Mouse (Mus musculus) kidney, embryonic 15.5 days (tissue): ENCODE data around the gene Retreg1. TPM values are rescaled to one million over a fixed set of nuclear protein-coding genes. Genes with fewer than 3 reads are reported as not detected.

Experiments used
- ATAC-seq: fragments of 200-750 bp; cut with Nextera tagmentation; replicated peaks from 2 replicates; pipeline ENCODE4 v1.8.0; 2017; ENCODE audit warnings: moderate TSS enrichment; ENCODE audit not compliant: low FRiP score
- H3K27ac ChIP-seq: fragments of 300-500 bp; sonication (generic); 2 replicates; pipeline ENCODE4 v1.5.1; 2015; ENCODE audit warnings: mild to moderate bottlenecking, inconsistent platforms
- H3K27me3 ChIP-seq: fragments of 300-500 bp; sonication (generic); 2 replicates; pipeline ENCODE4 v1.6.1; 2015; ENCODE audit warnings: inconsistent platforms
- H3K36me3 ChIP-seq: fragments of 300-500 bp; sonication (generic); 2 replicates; pipeline ENCODE4 v1.6.1; 2015; ENCODE audit warnings: inconsistent platforms
- H3K4me1 ChIP-seq: fragments of 300-500 bp; sonication (generic); 2 replicates; pipeline ENCODE4 v1.6.1; 2015; ENCODE audit warnings: inconsistent platforms
- H3K4me2 ChIP-seq: fragments of 300-500 bp; sonication (generic); 2 replicates; pipeline ENCODE4 v1.6.1; 2015; ENCODE audit warnings: moderate library complexity, mild to moderate bottlenecking, inconsistent platforms
- H3K4me3 ChIP-seq: fragments of 300-500 bp; sonication (generic); replicated peaks from 2 replicates; pipeline ENCODE4 v1.5.1; 2015; ENCODE audit warnings: mild to moderate bottlenecking, inconsistent platforms
- H3K9ac ChIP-seq: fragments of 300-500 bp; sonication (generic); 2 replicates; pipeline ENCODE4 v1.6.1; 2015; ENCODE audit warnings: mild to moderate bottlenecking, inconsistent platforms
- H3K9me3 ChIP-seq: fragments of 300-500 bp; sonication (generic); replicated peaks from 2 replicates; pipeline ENCODE4 v1.6.1; 2016; ENCODE audit warnings: inconsistent platforms
- WGBS: fragments of 180-500 bp; shearing (Covaris S2); methylation state at CpG from one replicate; pipeline ENCODE4 v1.1.7; 2015; ENCODE audit warnings: mixed read lengths; 5-methylcytosine and 5-hydroxymethylcytosine counted together
- polyA plus RNA-seq: library from polyadenylated mRNA; unstranded; fragments of >200 nt; fragmentation: Nextera tagmentation; extraction: Ambion mirVana; gene quantifications from 2 replicates; pipeline ENCODE4 v1.2.1, GENCODE M21; 2015

Retreg1 gene
- 15.9 and 16.1 TPM in 2 replicates for polyA plus RNA-seq

- Histone ChIP-seq H3K36me3 (no peaks in the 10 kb centered on the region), H3K9me3 (no peaks in the 10 kb centered on the region), H3K27ac (peak within 1 kb of the TSS; percentile 66), H3K27me3 (peaks cover 22% of the 10 kb centered on the region), H3K4me1 (peaks cover 11% of the 10 kb centered on the region), H3K4me2 (peak within 1 kb of the TSS; percentile 81), H3K9ac (peak within 1 kb of the TSS; percentile 53), H3K4me3 (peak within 1 kb of the TSS; percentile 60)
- ATAC-seq = peak; percentile 86
- under 1% methylated on average over 71 of the region's 72 CpGs for WGBS
Measured at GRCm38 (mm10) chr15:25843086-25843991, at the start of gene Retreg1. Retreg1 (plus strand) TSS chr15:25843180.

GRCm38 (mm10) chr15:25794123-25794522, 48.9 kb upstream of the Retreg1 start:
- Histone ChIP-seq H3K9ac (no peak overlapping the region), H3K36me3 (peaks cover 90% of the 10 kb centered on the region), H3K9me3 (no peaks in the 10 kb centered on the region), H3K4me3 (no peak overlapping the region), H3K4me2 (no peak overlapping the region), H3K4me1 (peaks cover 33% of the 10 kb centered on the region), H3K27me3 (no peaks in the 10 kb centered on the region), H3K27ac (no peak overlapping the region)
- no peak for ATAC-seq
- 44% methylated on average over 8 of the region's 8 CpGs for WGBS

DNA sequence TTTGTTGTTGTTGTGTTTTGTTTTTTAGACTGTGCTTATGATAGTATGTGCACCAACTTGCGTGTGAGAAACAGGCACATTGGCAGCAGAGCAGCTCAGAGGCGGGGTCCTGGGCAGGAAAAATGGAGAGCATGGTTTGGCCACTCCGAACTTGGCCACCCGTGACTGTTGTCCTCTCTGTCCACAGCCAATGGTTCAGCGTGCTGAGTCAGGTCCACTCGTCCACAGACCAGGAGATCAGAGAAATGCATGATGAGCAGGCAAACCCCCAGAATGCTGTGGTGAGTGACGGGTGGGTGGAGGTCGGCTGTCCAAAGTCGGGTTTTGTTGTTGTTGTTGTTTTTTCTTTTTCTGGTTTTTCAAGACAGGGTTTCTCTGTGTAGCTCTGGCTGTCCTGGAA, 47.5 kb upstream of the Retreg1 start:
- peaks cover 90% of the 10 kb centered on the region for H3K36me3 ChIP-seq
- ATAC-seq = no peak
- H3K9ac ChIP-seq = no peak overlapping the region

GRCm38 (mm10) chr15:25796353-25796752, 46.6 kb upstream of the Retreg1 start:
- Histone ChIP-seq H3K9me3 (no peaks in the 10 kb centered on the region), H3K36me3 (peaks cover 91% of the 10 kb centered on the region), H3K9ac (no peak overlapping the region), H3K4me3 (no peak overlapping the region), H3K4me2 (no peak overlapping the region), H3K27me3 (no peaks in the 10 kb centered on the region), H3K4me1 (peaks cover 19% of the 10 kb centered on the region), H3K27ac (no peak overlapping the region)
- no peak for ATAC-seq
- 60% methylated on average over 3 of the region's 3 CpGs for WGBS

More for the DNA sequence above, 47.5 kb upstream of the Retreg1 start:
- no peaks in the 10 kb centered on the region for H3K27me3 ChIP-seq
- H3K4me1 ChIP-seq = peaks cover 19% of the 10 kb centered on the region
- no peak overlapping the region for H3K4me3 ChIP-seq
- no peak overlapping the region for H3K27ac ChIP-seq
- no peak overlapping the region for H3K4me2 ChIP-seq
- no peaks in the 10 kb centered on the region for H3K9me3 ChIP-seq
- 96% methylated on average over 9 of the region's 9 CpGs for WGBS

- H3K4me1 ChIP-seq = peaks cover 17% of the 10 kb centered on the region
- H3K27me3 ChIP-seq = no peaks in the 10 kb centered on the region
- no peak overlapping the region for H3K27ac ChIP-seq
- H3K4me3 ChIP-seq = no peak overlapping the region
- 78% methylated on average over 8 of the region's 8 CpGs for WGBS
- peaks cover 93% of the 10 kb centered on the region for H3K36me3 ChIP-seq
- H3K9ac ChIP-seq = no peak overlapping the region
- no peaks in the 10 kb centered on the region for H3K9me3 ChIP-seq
- no peak overlapping the region for H3K4me2 ChIP-seq
- no peak for ATAC-seq
Measured at GRCm38 (mm10) chr15:25797179-25797578, 45.8 kb upstream of the Retreg1 start.

GRCm38 (mm10) chr15:25797888-25798287, 45.1 kb upstream of the Retreg1 start:
- Histone ChIP-seq H3K4me2 (no peak overlapping the region), H3K4me3 (no peak overlapping the region), H3K9me3 (no peaks in the 10 kb centered on the region), H3K27ac (no peak overlapping the region), H3K9ac (no peak overlapping the region), H3K27me3 (no peaks in the 10 kb centered on the region), H3K36me3 (peaks cover 94% of the 10 kb centered on the region), H3K4me1 (peaks cover 20% of the 10 kb centered on the region)
- ATAC-seq = no peak
- WGBS = 70% methylated on average over 1 of the region's 1 CpGs

DNA sequence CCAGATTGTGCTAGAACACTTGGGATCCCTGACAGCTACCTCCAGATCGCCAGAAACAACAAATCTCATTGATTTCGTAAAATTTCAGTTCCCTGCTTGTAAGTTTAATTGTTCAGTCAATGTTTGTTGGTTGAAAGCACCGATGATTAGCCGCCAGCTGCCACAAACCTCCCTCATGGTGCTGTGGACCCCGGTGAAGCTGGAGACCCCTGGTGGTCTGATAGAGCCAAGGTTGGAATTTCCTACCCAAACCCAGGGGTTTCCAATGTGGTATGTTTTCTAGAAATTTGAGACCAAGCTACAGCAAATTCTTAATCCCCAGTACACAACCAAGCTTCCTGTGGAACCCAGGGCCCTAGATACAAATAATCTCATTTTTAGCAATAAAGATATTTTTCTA, 41.3 kb upstream of the Retreg1 start:
- no peak overlapping the region for H3K9ac ChIP-seq
- H3K36me3 ChIP-seq = peaks cover 98% of the 10 kb centered on the region
- WGBS = 84% methylated on average over 5 of the region's 5 CpGs
- no peak overlapping the region for H3K4me2 ChIP-seq
- no peaks in the 10 kb centered on the region for H3K9me3 ChIP-seq
- peaks cover 16% of the 10 kb centered on the region for H3K4me1 ChIP-seq
- no peak for ATAC-seq
- H3K27ac ChIP-seq = no peak overlapping the region
- H3K4me3 ChIP-seq = no peak overlapping the region
- no peaks in the 10 kb centered on the region for H3K27me3 ChIP-seq

DNA sequence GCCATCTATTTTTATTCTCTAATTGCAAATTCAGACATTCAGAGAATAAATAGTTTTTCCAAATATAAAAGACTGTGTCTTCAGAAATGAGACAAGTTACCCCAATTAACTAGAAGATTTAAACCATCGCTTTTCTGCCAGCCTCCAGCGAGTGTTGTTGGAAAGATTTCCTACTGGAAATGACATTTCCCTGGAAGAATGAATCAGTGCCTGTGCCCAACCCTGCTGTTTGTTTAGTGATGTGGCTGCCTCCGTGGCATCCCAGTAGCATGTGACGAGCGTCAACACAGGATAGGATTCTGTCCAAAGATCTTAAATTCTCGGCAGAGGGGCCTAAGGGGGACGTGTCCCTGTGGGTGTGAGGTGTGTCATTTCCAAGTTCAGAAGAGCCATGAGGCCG, 40.8 kb upstream of the Retreg1 start:
- Histone ChIP-seq H3K9me3 (no peaks in the 10 kb centered on the region), H3K36me3 (peaks cover 98% of the 10 kb centered on the region), H3K27ac (no peak overlapping the region), H3K4me2 (no peak overlapping the region), H3K4me1 (peaks cover 16% of the 10 kb centered on the region), H3K4me3 (no peak overlapping the region), H3K9ac (no peak overlapping the region), H3K27me3 (no peaks in the 10 kb centered on the region)
- 68% methylated on average over 8 of the region's 8 CpGs for WGBS
- ATAC-seq = no peak

DNA sequence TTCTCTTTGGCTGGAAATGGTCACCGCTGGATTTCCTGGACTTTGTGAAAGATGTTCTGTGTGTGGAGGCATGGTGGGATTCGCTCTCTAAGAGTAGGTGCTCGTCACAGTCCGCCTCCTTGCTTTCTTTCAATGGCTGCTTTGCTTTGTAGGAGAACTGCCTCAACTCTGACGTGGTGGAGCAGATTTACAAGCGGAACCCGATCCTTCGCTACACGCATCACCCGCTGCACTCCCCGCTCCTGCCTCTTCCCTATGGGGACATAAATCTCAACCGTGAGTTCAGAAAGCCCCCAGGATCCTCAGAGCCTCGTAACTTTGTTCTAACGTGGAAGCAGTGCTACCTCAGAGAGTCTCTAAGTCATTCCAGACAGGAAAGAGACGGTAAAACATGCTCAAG, 39.9 kb upstream of the Retreg1 start:
- H3K27me3 ChIP-seq = no peaks in the 10 kb centered on the region
- H3K4me3 ChIP-seq = no peak overlapping the region
- no peaks in the 10 kb centered on the region for H3K9me3 ChIP-seq
- 27% methylated on average over 15 of the region's 15 CpGs for WGBS
- H3K4me1 ChIP-seq = peaks cover 16% of the 10 kb centered on the region
- H3K36me3 ChIP-seq = peaks cover 99% of the 10 kb centered on the region
- H3K4me2 ChIP-seq = no peak overlapping the region
- H3K27ac ChIP-seq = no peak overlapping the region
- H3K9ac ChIP-seq = no peak overlapping the region
- ATAC-seq = peak; percentile 59; the same call in 1 of the 2 replicates

DNA sequence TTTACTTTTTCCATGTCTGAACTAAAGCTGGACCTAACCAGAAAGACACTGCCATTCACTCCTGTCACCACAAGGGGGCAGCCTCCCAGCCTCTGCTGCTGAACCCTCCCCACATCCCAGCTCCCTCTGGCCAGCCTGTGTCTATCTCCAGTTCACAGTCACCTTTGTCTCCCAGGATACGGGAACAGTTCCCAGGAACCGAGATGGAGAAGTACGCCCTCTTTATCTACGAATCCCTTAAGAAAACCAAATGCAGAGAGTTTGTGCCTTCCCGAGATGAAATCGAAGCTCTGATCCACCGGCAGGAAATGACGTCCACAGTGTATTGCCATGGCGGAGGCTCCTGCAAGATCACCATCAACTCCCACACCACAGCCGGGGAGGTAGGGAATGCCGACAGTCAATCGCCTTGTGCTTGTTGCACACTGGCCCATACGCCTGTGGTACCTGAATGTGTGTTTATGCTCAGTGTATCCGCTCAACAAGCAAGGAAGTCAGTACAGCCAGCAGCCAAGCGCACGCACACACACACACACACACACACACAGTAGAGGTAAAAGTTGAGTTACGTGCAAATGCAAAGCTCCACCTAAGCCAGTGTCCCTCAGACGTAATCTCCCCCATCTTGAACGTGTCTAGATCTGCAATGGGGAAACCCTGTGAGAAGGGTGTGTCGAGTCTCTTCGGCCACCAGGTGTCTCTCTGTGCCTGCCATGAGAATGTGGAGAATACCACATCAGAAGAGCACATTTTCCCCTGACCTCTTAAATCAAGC, 37.5 kb upstream of the Retreg1 start:
- Histone ChIP-seq H3K9me3 (no peaks in the 10 kb centered on the region), H3K27ac (no peak overlapping the region), H3K4me2 (no peak overlapping the region), H3K4me3 (no peak overlapping the region), H3K36me3 (peaks cover 99% of the 10 kb centered on the region), H3K4me1 (peaks cover 16% of the 10 kb centered on the region), H3K9ac (no peak overlapping the region), H3K27me3 (no peaks in the 10 kb centered on the region)
- WGBS = 80% methylated on average over 21 of the region's 21 CpGs
- ATAC-seq = no peak

DNA sequence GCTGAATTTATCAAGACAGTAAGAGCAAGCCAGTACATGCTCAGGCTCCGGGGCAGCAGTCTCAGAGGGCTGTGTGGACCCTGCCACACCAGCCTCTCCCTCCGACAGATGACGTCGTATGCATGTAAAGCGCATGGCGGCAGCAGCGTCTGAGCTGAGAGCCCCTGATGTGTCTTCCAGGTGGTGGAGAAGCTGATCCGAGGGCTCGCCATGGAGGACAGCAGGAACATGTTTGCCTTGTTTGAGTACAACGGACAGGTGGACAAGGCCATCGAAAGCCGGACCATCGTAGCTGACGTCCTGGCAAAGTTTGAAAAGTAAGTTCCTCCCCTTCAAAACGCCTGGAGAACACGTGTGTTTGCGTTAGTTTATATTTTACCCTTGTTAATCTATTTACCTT, 36.6 kb upstream of the Retreg1 start:
- no peak overlapping the region for H3K9ac ChIP-seq
- H3K4me1 ChIP-seq = peaks cover 16% of the 10 kb centered on the region
- 91% methylated on average over 17 of the region's 17 CpGs for WGBS
- no peak for ATAC-seq
- no peak overlapping the region for H3K27ac ChIP-seq
- no peaks in the 10 kb centered on the region for H3K9me3 ChIP-seq
- no peak overlapping the region for H3K4me3 ChIP-seq
- H3K27me3 ChIP-seq = no peaks in the 10 kb centered on the region
- H3K4me2 ChIP-seq = no peak overlapping the region
- H3K36me3 ChIP-seq = peaks cover 99% of the 10 kb centered on the region

- H3K36me3 ChIP-seq = peaks cover 99% of the 10 kb centered on the region
- H3K4me3 ChIP-seq = no peak overlapping the region
- H3K9ac ChIP-seq = no peak overlapping the region
- no peak for ATAC-seq
- H3K27me3 ChIP-seq = no peaks in the 10 kb centered on the region
- H3K9me3 ChIP-seq = no peaks in the 10 kb centered on the region
- H3K4me2 ChIP-seq = no peak overlapping the region
- WGBS = 93% methylated on average over 9 of the region's 9 CpGs
- H3K4me1 ChIP-seq = peaks cover 16% of the 10 kb centered on the region
- no peak overlapping the region for H3K27ac ChIP-seq
Measured at GRCm38 (mm10) chr15:25806878-25807277, 36.1 kb upstream of the Retreg1 start.
